Mouse (Mus musculus): Measurements from ENCODE around the gene Prox2.

DNA sequence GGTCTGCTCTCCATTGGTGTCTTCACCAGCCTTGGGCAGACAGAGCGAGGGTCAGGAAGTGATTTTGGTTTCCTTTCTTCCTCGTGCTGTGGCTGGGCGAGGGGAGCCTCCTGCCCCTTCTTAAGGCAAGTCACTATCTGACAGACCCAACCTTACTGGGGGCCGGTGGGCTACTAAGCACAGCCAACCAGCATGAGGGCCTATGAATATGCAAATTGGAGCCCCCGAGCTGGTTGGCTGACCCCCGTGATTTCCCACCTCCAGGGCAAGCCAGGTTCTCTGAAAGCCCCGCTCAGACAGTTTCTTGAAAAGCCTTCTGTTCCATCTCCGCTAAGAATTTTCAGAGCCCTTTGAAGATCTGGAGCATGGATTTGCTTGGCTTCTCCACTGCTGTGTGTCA is 4.3 kb downstream of the Prox2 start:
- no peak for TF ChIP-seq CTCF (conservative IDR thresholded peaks at IDR 0.05; ENCODE audit: low read length)
- no peak for TF ChIP-seq NANOG (IDR thresholded peaks at IDR 0.05; ENCODE audit: borderline replicate concordance, low read length)
